Mouse (Mus musculus): Measurements from ENCODE around the gene Ntrk1. TPM values are rescaled to one million over a fixed set of nuclear protein-coding genes. Genes with fewer than 3 reads are reported as not detected.
"Not testable (repeated sequence)": the region's sequence is repeated elsewhere in the genome, so short reads cannot be mapped to it uniquely, and the experiment has no call there.

The Ntrk1 gene
- total RNA-seq (2017): not detected in 2 replicates

- no peak for ATAC-seq (replicated peaks in 1 of 2; ENCODE audit: insufficient read depth in 1 of 2, low FRiP score in 2 of 2, low TSS enrichment in 1 of 2, low read depth in 1 of 2, poor library complexity in 2 of 2, severe bottlenecking in 2 of 2)
Measured at GRCm38 (mm10) chr3:87794922-87795325, at the start of gene Ntrk1. Ntrk1 (minus strand) TSS chr3:87795162.

- ATAC-seq (replicated peaks in 1 of 2; ENCODE audit: insufficient read depth in 1 of 2, low FRiP score in 2 of 2, low TSS enrichment in 1 of 2, low read depth in 1 of 2, poor library complexity in 2 of 2, severe bottlenecking in 2 of 2): no peak
Measured at GRCm38 (mm10) chr3:87840858-87841257, 45.9 kb upstream of the Ntrk1 start.

DNA sequence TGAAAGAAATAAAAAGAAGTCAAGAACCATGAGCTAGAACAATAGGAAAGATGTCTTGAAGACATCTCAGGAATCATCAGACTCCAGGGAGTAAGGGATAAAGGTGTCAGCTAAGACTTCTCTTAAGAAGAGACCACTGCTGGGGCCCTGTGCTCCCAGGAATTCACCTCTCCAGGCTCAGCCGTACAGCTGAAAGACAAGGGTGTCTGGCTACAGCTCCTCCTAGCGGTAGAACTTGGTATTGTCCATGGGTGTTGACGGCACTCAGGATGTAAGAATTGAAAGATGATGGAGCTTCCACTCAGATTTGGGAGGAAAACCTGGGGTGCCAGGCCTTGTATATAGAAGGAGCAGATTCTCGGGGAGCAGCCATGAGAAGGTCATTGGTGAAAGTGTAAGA is 43.7 kb upstream of the Ntrk1 start:
- peak; percentile 67 to 86 for ATAC-seq (replicated peaks in 1 of 2; ENCODE audit: insufficient read depth in 1 of 2, low FRiP score in 2 of 2, low TSS enrichment in 1 of 2, low read depth in 1 of 2, poor library complexity in 2 of 2, severe bottlenecking in 2 of 2)

GRCm38 (mm10) chr3:87833482-87833881 is 38.5 kb upstream of the Ntrk1 start:
- no peak for ATAC-seq (replicated peaks in 1 of 2; ENCODE audit: insufficient read depth in 1 of 2, low FRiP score in 2 of 2, low TSS enrichment in 1 of 2, low read depth in 1 of 2, poor library complexity in 2 of 2, severe bottlenecking in 2 of 2)

DNA sequence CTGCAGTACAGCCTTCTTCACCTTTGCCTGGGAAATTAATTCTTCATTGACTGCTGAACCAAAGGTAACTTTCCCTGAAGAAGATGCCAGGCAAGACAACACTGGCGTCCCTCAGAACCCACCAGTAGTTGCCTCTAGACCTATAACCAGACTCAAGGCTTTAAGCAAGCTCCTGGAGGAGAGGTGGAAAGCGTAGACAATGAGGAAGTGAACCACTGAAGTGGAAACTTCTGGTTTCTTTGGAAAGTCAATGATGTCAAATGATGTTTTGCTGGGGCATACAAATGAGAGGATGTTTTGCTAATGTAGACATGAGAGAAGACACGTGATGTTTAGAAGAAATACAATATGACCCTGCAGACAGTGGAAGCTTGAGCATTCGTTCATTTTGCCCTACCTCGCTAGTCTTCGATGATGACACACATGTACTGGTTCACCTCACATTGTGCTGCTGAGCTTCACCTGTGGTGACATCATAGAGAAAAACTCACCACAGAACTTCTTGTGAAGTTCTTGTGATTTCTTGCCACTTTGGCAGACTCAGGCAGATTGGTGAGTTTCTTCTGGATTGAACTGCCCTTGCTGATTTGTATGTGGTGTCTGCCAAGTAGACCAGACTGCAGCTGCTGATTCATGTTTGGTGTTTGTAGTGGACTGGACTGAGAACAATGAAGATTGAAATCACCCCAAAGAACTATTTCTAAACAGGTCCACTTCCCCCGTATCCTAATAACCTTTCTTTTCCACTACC is 37.3 kb upstream of the Ntrk1 start:
- no peak for ATAC-seq (replicated peaks in 1 of 2; ENCODE audit: insufficient read depth in 1 of 2, low FRiP score in 2 of 2, low TSS enrichment in 1 of 2, low read depth in 1 of 2, poor library complexity in 2 of 2, severe bottlenecking in 2 of 2)

- no peak for ATAC-seq (replicated peaks in 1 of 2; ENCODE audit: insufficient read depth in 1 of 2, low FRiP score in 2 of 2, low TSS enrichment in 1 of 2, low read depth in 1 of 2, poor library complexity in 2 of 2, severe bottlenecking in 2 of 2)
Measured at GRCm38 (mm10) chr3:87829025-87829424, 34.1 kb upstream of the Ntrk1 start.

- ATAC-seq (replicated peaks in 1 of 2; ENCODE audit: insufficient read depth in 1 of 2, low FRiP score in 2 of 2, low TSS enrichment in 1 of 2, low read depth in 1 of 2, poor library complexity in 2 of 2, severe bottlenecking in 2 of 2): peak; percentile 56 to 62; a peak in 3 of 4 replicates
Measured at GRCm38 (mm10) chr3:87828435-87828834, 33.5 kb upstream of the Ntrk1 start.

DNA sequence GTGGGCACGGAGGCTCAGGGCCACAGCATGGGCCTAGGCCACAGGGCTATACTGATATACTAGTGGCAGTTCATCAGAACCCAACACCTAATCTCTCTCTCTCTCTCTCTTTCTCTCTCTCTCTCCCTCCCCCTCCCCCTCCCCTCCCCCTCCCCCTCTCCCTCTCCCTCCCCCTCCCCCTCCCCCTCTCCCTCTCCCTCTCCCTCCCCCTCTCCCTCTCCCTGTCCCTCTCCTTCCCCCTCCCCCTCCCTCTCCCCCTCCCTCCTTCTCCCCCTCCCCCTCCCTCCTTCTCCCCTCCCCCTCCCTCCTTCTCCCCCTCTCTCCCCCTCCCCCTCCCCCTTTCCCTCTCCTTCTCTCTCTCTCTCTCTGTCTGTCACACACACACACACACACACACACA is 29.2 kb upstream of the Ntrk1 start, which contains the start of gene Pear1:
Gene Pear1 (minus strand): TSS at position 101 of the 400 bp plus-strand sequence.
- ATAC-seq (replicated peaks in 1 of 2; ENCODE audit: insufficient read depth in 1 of 2, low FRiP score in 2 of 2, low TSS enrichment in 1 of 2, low read depth in 1 of 2, poor library complexity in 2 of 2, severe bottlenecking in 2 of 2): not testable (repeated sequence)

GRCm38 (mm10) chr3:87818226-87818625 is 23.3 kb upstream of the Ntrk1 start:
- no peak for ATAC-seq (replicated peaks in 1 of 2; ENCODE audit: insufficient read depth in 1 of 2, low FRiP score in 2 of 2, low TSS enrichment in 1 of 2, low read depth in 1 of 2, poor library complexity in 2 of 2, severe bottlenecking in 2 of 2)

GRCm38 (mm10) chr3:87816646-87817093 is 21.7 kb upstream of the Ntrk1 start:
- ATAC-seq (replicated peaks in 1 of 2; ENCODE audit: insufficient read depth in 1 of 2, low FRiP score in 2 of 2, low TSS enrichment in 1 of 2, low read depth in 1 of 2, poor library complexity in 2 of 2, severe bottlenecking in 2 of 2): peak; percentile 68 to 79

DNA sequence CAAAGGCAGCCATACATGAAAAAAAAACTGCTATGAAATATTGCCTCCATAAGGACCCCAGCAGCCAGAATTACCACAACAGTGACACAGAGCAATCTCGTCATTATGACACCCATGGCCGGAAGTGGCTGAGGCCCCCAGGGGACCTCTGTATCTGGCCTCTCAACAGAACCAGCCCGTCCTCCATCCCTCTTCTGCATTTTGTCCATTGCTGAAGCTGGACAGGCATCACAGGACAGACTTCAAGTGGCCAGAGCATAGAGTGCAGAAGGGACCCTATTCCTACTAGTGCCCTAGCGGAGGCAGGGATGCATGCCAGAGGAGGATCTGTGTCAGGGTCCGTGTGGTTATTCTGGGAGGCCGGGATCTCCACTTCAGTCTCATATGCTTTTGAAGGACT is 21.2 kb upstream of the Ntrk1 start:
- ATAC-seq (replicated peaks in 1 of 2; ENCODE audit: insufficient read depth in 1 of 2, low FRiP score in 2 of 2, low TSS enrichment in 1 of 2, low read depth in 1 of 2, poor library complexity in 2 of 2, severe bottlenecking in 2 of 2): no peak

- no peak for ATAC-seq (replicated peaks in 1 of 2; ENCODE audit: insufficient read depth in 1 of 2, low FRiP score in 2 of 2, low TSS enrichment in 1 of 2, low read depth in 1 of 2, poor library complexity in 2 of 2, severe bottlenecking in 2 of 2)
Measured at GRCm38 (mm10) chr3:87812873-87813272, 17.9 kb upstream of the Ntrk1 start.

DNA sequence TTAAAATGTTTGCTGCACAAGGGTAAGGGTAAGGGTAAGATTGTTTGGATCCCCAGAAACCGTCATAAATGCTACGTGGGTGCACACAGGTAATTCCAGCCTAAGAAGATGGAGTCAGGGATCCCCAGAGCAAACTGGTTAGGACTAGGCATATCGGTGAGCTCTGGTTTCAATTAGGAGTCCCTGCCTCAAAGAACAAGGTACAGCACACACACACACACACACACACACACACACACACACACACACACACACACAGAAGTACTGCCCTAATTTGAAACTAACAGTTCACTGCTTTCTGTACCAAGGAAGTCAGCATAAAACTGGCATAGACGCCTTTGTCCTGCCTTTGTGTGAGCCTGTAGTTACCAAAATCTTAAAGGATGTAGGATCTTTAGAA is 17.5 kb upstream of the Ntrk1 start:
- ATAC-seq (replicated peaks in 1 of 2; ENCODE audit: insufficient read depth in 1 of 2, low FRiP score in 2 of 2, low TSS enrichment in 1 of 2, low read depth in 1 of 2, poor library complexity in 2 of 2, severe bottlenecking in 2 of 2): no peak

DNA sequence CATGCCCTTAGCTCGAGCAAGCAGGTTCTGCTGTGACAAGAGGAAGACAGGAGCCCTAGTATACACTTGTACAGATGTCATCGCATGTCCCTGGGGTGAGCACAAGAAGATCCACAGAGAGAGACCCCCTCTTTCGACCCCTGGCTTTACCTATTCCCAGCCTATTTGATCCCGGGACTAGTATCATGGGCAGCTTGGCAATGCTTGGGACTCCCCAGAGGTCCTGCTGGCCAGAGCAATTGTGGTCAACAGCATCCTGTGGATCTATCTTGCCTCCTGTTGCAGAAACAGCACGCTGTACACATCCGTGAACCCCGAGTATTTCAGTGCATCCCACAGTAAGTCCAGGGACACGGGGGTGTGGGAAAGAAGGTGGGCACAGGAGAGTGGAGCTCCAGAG is 16.3 kb upstream of the Ntrk1 start:
- ATAC-seq (replicated peaks in 1 of 2; ENCODE audit: insufficient read depth in 1 of 2, low FRiP score in 2 of 2, low TSS enrichment in 1 of 2, low read depth in 1 of 2, poor library complexity in 2 of 2, severe bottlenecking in 2 of 2): no peak

DNA sequence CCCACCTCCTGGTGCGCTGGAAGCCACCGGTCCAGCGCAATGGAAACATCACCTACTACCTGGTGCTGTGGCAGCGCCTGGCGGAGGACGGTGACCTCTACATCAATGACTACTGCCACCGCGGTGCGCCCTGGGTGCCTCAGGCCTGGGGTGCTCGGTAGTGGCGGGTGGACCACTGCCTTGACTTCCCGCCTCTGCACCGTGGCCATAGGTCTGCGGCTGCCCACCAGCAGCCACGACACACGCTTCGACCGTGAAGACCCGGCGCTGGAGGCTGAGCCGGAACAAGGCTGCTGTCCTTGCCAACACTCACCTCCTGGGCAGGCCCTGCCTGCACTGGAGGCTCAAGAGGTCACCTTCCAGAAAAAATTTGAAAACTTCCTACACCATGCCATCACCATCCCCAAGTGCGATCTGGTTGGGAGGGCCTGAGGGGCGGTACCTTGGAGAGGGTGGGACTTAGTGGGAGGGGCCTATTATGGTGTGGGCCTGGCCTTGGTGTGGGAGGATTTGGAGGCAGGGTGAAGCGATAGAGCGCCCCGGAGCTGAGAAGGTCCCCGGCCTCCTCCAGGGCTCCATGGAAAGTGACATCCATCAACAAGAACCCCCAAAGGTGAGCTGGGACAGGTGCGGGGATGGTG is 14.5 kb upstream of the Ntrk1 start:
- ATAC-seq (replicated peaks in 1 of 2; ENCODE audit: insufficient read depth in 1 of 2, low FRiP score in 2 of 2, low TSS enrichment in 1 of 2, low read depth in 1 of 2, poor library complexity in 2 of 2, severe bottlenecking in 2 of 2): 0 out of 4 replicates have a peak, but pooled peaks of 1 of the 2 experiments have one; percentile 8

DNA sequence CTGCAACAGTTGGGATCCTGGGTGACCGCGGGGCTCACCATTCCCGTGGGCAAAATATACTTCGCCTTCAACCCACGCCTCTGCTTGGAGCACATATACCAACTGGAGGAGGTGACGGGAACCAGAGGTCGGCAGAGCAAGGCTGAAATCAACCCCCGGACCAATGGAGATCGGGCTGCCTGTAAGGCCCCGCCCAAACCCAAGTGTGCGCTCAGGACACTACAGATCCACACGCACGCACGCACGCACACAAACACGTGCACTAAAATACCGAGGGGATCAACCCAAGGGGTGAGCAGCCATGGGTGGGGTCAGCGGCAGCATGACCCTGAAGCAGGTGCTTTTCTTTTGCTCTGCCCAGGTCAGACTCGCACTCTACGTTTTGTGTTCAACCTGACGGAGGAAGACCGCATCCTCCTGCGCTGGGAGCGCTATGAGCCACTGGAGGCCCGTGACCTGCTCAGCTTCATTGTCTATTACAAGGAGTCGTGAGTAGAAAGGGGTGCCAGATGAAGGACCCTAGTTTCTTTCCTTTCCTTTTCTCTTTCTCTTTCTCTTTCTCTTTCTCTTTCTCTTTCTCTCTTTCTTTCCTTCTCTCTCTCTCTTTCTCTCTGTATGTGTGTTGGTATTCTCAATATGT is 9.2 kb upstream of the Ntrk1 start:
- ATAC-seq (replicated peaks in 1 of 2; ENCODE audit: insufficient read depth in 1 of 2, low FRiP score in 2 of 2, low TSS enrichment in 1 of 2, low read depth in 1 of 2, poor library complexity in 2 of 2, severe bottlenecking in 2 of 2): peak; percentile 70 to 75; a peak in 3 of 4 replicates

- no peak for ATAC-seq (replicated peaks in 1 of 2; ENCODE audit: insufficient read depth in 1 of 2, low FRiP score in 2 of 2, low TSS enrichment in 1 of 2, low read depth in 1 of 2, poor library complexity in 2 of 2, severe bottlenecking in 2 of 2)
Measured at GRCm38 (mm10) chr3:87801681-87802080, 6.7 kb upstream of the Ntrk1 start.

DNA sequence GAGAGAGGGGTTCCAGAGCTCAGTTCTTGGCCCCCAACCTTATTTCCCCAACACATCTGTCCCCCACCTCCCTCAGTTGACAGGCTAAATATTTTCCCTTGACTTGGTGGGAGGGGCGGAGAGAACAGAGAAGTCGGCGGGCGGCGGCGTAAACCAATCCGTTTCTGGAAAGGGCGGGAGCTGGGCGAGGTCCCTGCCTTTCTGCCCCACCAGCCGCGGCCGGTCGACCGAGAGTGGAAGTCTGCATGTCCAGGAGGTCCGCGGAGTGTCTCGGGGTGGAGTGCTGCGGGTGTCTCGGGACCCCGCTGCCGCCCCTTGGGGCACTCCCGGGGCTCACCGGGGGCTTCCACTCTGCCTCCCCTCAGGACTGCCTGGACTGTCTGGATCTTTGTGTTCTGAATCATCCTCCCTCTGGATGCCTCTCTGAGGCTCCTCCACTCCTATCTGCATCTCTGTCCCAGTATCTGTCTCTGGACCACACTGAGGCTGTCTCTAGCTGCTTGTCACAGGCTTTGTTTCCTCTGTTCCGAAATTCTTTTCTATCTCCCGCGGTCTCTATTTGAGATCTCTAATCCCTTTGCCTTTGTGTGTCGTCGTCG is 1.9 kb upstream of the Ntrk1 start, which contains the start of gene Insrr:
Gene Insrr (plus strand): TSS at position 216 of the 599 bp plus-strand sequence.
- ATAC-seq (replicated peaks in 1 of 2; ENCODE audit: insufficient read depth in 1 of 2, low FRiP score in 2 of 2, low TSS enrichment in 1 of 2, low read depth in 1 of 2, poor library complexity in 2 of 2, severe bottlenecking in 2 of 2): peak in 1 of 2 experiments; percentile 30; a peak in 1 of 4 replicates
